Mouse (Mus musculus) brown adipose tissue, adult 24 weeks (tissue): Measurements from ENCODE around the gene Mmp25. TPM values are rescaled to one million over a fixed set of nuclear protein-coding genes. Genes with fewer than 3 reads are reported as not detected.
A peak's percentile ranks its signal among the peaks of the same experiment; 100 is the strongest.
"Not testable (repeated sequence)": the region's sequence is repeated elsewhere in the genome, so short reads cannot be mapped to it uniquely, and the experiment has no call there.

Experiments used
- H3K27ac ChIP-seq: fragments of 200-500 bp; replicated peaks from 2 replicates; pipeline ENCODE4 v1.5.1; 2012; ENCODE audit warnings: low read depth, mild to moderate bottlenecking, low read length
- H3K4me1 ChIP-seq: fragments of 200-500 bp; 2 replicates; pipeline ENCODE4 v1.6.1; 2012; ENCODE audit warnings: low read length, mixed read lengths; ENCODE audit not compliant: control insufficient read depth, insufficient read depth, insufficient read length
- H3K4me3 ChIP-seq: fragments of 200-500 bp; 2 replicates; pipeline ENCODE4 v1.5.1; 2012; ENCODE audit warnings: low read depth, mild to moderate bottlenecking, low read length, moderate library complexity; ENCODE audit not compliant: insufficient read depth
- polyA plus RNA-seq: library from polyadenylated mRNA; stranded (reverse); fragments of >200 nt; gene quantifications from 2 replicates; pipeline ENCODE4 v1.2.4, GENCODE M21; 2012; ENCODE audit not compliant: missing spikeins, insufficient read depth, insufficient read length

Gene Mmp25
- polyA plus RNA-seq, 1 experiment: not detected

GRCm38 (mm10) chr17:23599605-23600063 lies 45.4 kb downstream of the Mmp25 start:
- Histone ChIP-seq H3K4me1 (0 out of 2 replicates have a peak, but pooled peaks cover 3% of the 10 kb centered on the region), H3K27ac (peak overlapping the region; percentile 88), H3K4me3 (peak overlapping the region; percentile 67)

- Histone ChIP-seq H3K4me1 (0 out of 2 replicates have a peak, but pooled peaks cover 3% of the 10 kb centered on the region), H3K4me3 (peak within 1 kb of the TSS; percentile 67), H3K27ac (peak within 1 kb of the TSS; percentile 88)
These were observed 46.2 kb downstream of the Mmp25 start, which contains the start of gene Zfp13 for GRCm38 (mm10) chr17:23598582-23599552. Gene Zfp13 (minus strand): TSS chr17:23599487.

- not testable (repeated sequence) for H3K4me3 ChIP-seq, H3K27ac ChIP-seq, H3K4me1 ChIP-seq
These were observed 49.9 kb downstream of the Mmp25 start for GRCm38 (mm10) chr17:23595139-23595538.

- H3K4me3 ChIP-seq: peak overlapping the region; percentile 72
- H3K4me1 ChIP-seq: no peaks in the 10 kb centered on the region; the same call in 1 of the 2 replicates
- 0 out of 2 replicates have a peak overlapping the region, but pooled peaks have one; percentile 9 for H3K27ac ChIP-seq
These were observed 52.2 kb downstream of the Mmp25 start for GRCm38 (mm10) chr17:23592926-23593300.

- peak overlapping the region; percentile 72 for H3K4me3 ChIP-seq
These were observed 52.7 kb downstream of the Mmp25 start for GRCm38 (mm10) chr17:23592208-23592925.

GRCm38 (mm10) chr17:23587253-23587652 lies 57.8 kb downstream of the Mmp25 start:
- peaks cover 5% of the 10 kb centered on the region; the same call in 1 of the 2 replicates for H3K4me1 ChIP-seq
- H3K4me3 ChIP-seq: no peak overlapping the region
- H3K27ac ChIP-seq: no peak overlapping the region

More at GRCm38 (mm10) chr17:23592208-23592925, 52.7 kb downstream of the Mmp25 start:
- H3K4me1 ChIP-seq: no peaks in the 10 kb centered on the region; the same call in 1 of the 2 replicates
- H3K27ac ChIP-seq: 0 out of 2 replicates have a peak overlapping the region, but pooled peaks have one; percentile 9

GRCm38 (mm10) chr17:23585721-23586491 lies 59.2 kb downstream of the Mmp25 start:
- H3K4me1 ChIP-seq: peaks cover 5% of the 10 kb centered on the region; the same call in 1 of the 2 replicates
- peak overlapping the region; percentile 64 for H3K4me3 ChIP-seq
- H3K27ac ChIP-seq: no peak overlapping the region

- H3K4me1 ChIP-seq: peaks cover 5% of the 10 kb centered on the region; the same call in 1 of the 2 replicates
- no peak overlapping the region for H3K27ac ChIP-seq
- H3K4me3 ChIP-seq: peak overlapping the region; percentile 64; the same call in 1 of the 2 replicates
These were observed 60.3 kb downstream of the Mmp25 start for GRCm38 (mm10) chr17:23584786-23585185.

Other genes with a start within 250 kb of the Mmp25 start
- not detected in 2 replicates for gene Vmn2r117, start 165.6 kb downstream of the Mmp25 start, polyA plus RNA-seq
- gene Zfp213, start 81.0 kb downstream of the Mmp25 start, polyA plus RNA-seq: 3.4 and 4.6 TPM in 2 replicates
- gene Zfp13, start 45.8 kb downstream of the Mmp25 start, polyA plus RNA-seq: 1.8 and 3.7 TPM in 2 replicates
- gene Zscan10, start 44.4 kb downstream of the Mmp25 start, polyA plus RNA-seq: not detected in 2 replicates
- gene Bicdl2, start 15.2 kb upstream of the Mmp25 start, polyA plus RNA-seq: not detected in 2 replicates
- gene Hcfc1r1, start 28.3 kb upstream of the Mmp25 start, polyA plus RNA-seq: 284 and 292 TPM in 2 replicates
- 13.0 and 16.3 TPM in 2 replicates for gene Thoc6, start 28.6 kb upstream of the Mmp25 start, polyA plus RNA-seq
- 20.5 and 40.5 TPM in 2 replicates for gene Tnfrsf12a, start 32.2 kb upstream of the Mmp25 start, polyA plus RNA-seq
- not detected in 2 replicates for gene Cldn6, start 34.0 kb upstream of the Mmp25 start, polyA plus RNA-seq
- not detected in 2 replicates for gene Cldn9, start 38.7 kb upstream of the Mmp25 start, polyA plus RNA-seq
- gene 1520401A03Rik, start 77.5 kb upstream of the Mmp25 start, polyA plus RNA-seq: not detected in 2 replicates
- gene Pkmyt1, start 81.1 kb upstream of the Mmp25 start, polyA plus RNA-seq: 1.8 TPM in 1 of 2 replicates, not detected in the other
- gene Paqr4, start 95.6 kb upstream of the Mmp25 start, polyA plus RNA-seq: 4.0 and 5.1 TPM in 2 replicates
- not detected in 2 replicates for gene Kremen2, start 100.6 kb upstream of the Mmp25 start, polyA plus RNA-seq
- gene Flywch1, start 126.3 kb upstream of the Mmp25 start, polyA plus RNA-seq: 25.8 and 26.8 TPM in 2 replicates
- 2.8 and 8.2 TPM in 2 replicates for gene Flywch2, start 140.8 kb upstream of the Mmp25 start, polyA plus RNA-seq
- 86.7 and 109 TPM in 2 replicates for gene Srrm2, start 145.3 kb upstream of the Mmp25 start, polyA plus RNA-seq
- 378 and 510 TPM in 2 replicates for gene Elob, start 183.9 kb upstream of the Mmp25 start, polyA plus RNA-seq
- gene Prss33, start 190.8 kb upstream of the Mmp25 start, polyA plus RNA-seq: not detected in 2 replicates
- gene Prss32, start 198.6 kb upstream of the Mmp25 start, polyA plus RNA-seq: not detected in 2 replicates
- not detected in 2 replicates for gene Prss41, start 198.9 kb upstream of the Mmp25 start, polyA plus RNA-seq
- not detected in 2 replicates for gene Prss21, start 222.8 kb upstream of the Mmp25 start, polyA plus RNA-seq
- gene Dcpp1, start 235.6 kb upstream of the Mmp25 start, polyA plus RNA-seq: not detected in 2 replicates
- gene Dcpp2, start 235.6 kb upstream of the Mmp25 start, polyA plus RNA-seq: not detected in 2 replicates